Mouse (Mus musculus) midbrain, embryonic 16.5 days (tissue): ENCODE data around the gene Stat5a. TPM values are rescaled to one million over a fixed set of nuclear protein-coding genes. Genes with fewer than 3 reads are reported as not detected.

Experiments
- ATAC-seq: fragments of 200-750 bp; cut with Nextera tagmentation; 2 replicates; pipeline ENCODE4 v1.8.0; 2017; ENCODE audit warnings: moderate TSS enrichment
- H3K27ac ChIP-seq: fragments of 300-500 bp; sonication (generic); 2 replicates; pipeline ENCODE4 v1.5.1; 2014; ENCODE audit warnings: mild to moderate bottlenecking, low read length, mixed read lengths
- H3K27me3 ChIP-seq: fragments of 300-500 bp; sonication (generic); 2 replicates; pipeline ENCODE4 v1.6.1; 2014; ENCODE audit warnings: low read depth, low read length, mixed read lengths; ENCODE audit not compliant: control insufficient read depth, insufficient read depth
- H3K36me3 ChIP-seq: fragments of 300-500 bp; sonication (generic); 2 replicates; pipeline ENCODE4 v1.6.1; 2014; ENCODE audit warnings: mild to moderate bottlenecking, low read length, moderate library complexity, mixed read lengths; ENCODE audit not compliant: control insufficient read depth, insufficient read depth
- H3K4me1 ChIP-seq: fragments of 300-500 bp; sonication (generic); 2 replicates; pipeline ENCODE4 v1.6.1; 2014; ENCODE audit warnings: mild to moderate bottlenecking, low read length, mixed read lengths; ENCODE audit not compliant: control insufficient read depth, insufficient read depth
- H3K4me2 ChIP-seq: fragments of 300-500 bp; sonication (generic); 2 replicates; pipeline ENCODE4 v1.6.1; 2014; ENCODE audit warnings: mild to moderate bottlenecking, low read length, mixed read lengths
- H3K4me3 ChIP-seq: fragments of 300-500 bp; sonication (generic); 2 replicates; pipeline ENCODE4 v1.5.1; 2014; ENCODE audit warnings: low read depth, mild to moderate bottlenecking, low read length, moderate library complexity, mixed read lengths
- H3K9ac ChIP-seq: fragments of 300-500 bp; sonication (generic); 2 replicates; pipeline ENCODE4 v1.6.1; 2014; ENCODE audit warnings: low read depth, low read length, mixed read lengths
- H3K9me3 ChIP-seq: fragments of 300-500 bp; sonication (generic); replicated peaks from 2 replicates; pipeline ENCODE4 v1.6.1; 2014; ENCODE audit warnings: mild to moderate bottlenecking, low read length, mixed read lengths; ENCODE audit not compliant: control insufficient read depth, poor library complexity, severe bottlenecking
- WGBS: fragments of 180-500 bp; shearing (Covaris S2); extraction: QIAGEN DNeasy Blood & Tissue Kit; methylation state at CpG from one replicate; pipeline ENCODE4 v1.1.7; 2014; 5-methylcytosine and 5-hydroxymethylcytosine counted together
- polyA plus RNA-seq: library from polyadenylated mRNA; unstranded; fragments of >200 nt; fragmentation: Nextera tagmentation; extraction: Ambion mirVana; gene quantifications from 2 replicates; pipeline ENCODE4 v1.2.1, GENCODE M21; 2015

Gene Stat5a
- polyA plus RNA-seq, 1 experiment from 2014 or later: 3.2 TPM

- WGBS: 94% methylated on average over 17 of the region's 17 CpGs
- Histone ChIP-seq H3K36me3 (peaks cover 3% of the 10 kb centered on the region; the same call in 1 of the 2 replicates), H3K4me1 (no peaks in the 10 kb centered on the region), H3K9me3 (no peaks in the 10 kb centered on the region), H3K27me3 (no peaks in the 10 kb centered on the region), H3K9ac (no peak overlapping the region), H3K27ac (no peak overlapping the region), H3K4me2 (no peak overlapping the region), H3K4me3 (no peak overlapping the region)
- no peak for ATAC-seq
Observed at GRCm38 (mm10) chr11:100912401-100913155, 53.4 kb downstream of the Stat5a start.

GRCm38 (mm10) chr11:100914415-100914814 is 55.3 kb downstream of the Stat5a start:
- WGBS: 86% methylated on average over 5 of the region's 5 CpGs
- no peak for ATAC-seq
- Histone ChIP-seq H3K4me1 (no peaks in the 10 kb centered on the region), H3K9ac (no peak overlapping the region), H3K4me2 (no peak overlapping the region), H3K36me3 (no peaks in the 10 kb centered on the region), H3K9me3 (no peaks in the 10 kb centered on the region), H3K4me3 (no peak overlapping the region), H3K27ac (no peak overlapping the region), H3K27me3 (no peaks in the 10 kb centered on the region)

GRCm38 (mm10) chr11:100915063-100915462 is 55.9 kb downstream of the Stat5a start:
- no peak overlapping the region for H3K4me3 ChIP-seq
- H3K4me1 ChIP-seq: no peaks in the 10 kb centered on the region
- no peak overlapping the region for H3K9ac ChIP-seq
- no peaks in the 10 kb centered on the region for H3K27me3 ChIP-seq
- H3K4me2 ChIP-seq: no peak overlapping the region
- 99% methylated on average over 3 of the region's 3 CpGs for WGBS
- H3K36me3 ChIP-seq: no peaks in the 10 kb centered on the region
- no peak overlapping the region for H3K27ac ChIP-seq
- H3K9me3 ChIP-seq: no peaks in the 10 kb centered on the region
- no peak for ATAC-seq

- H3K4me3 ChIP-seq: no peak overlapping the region
- no peak overlapping the region for H3K9ac ChIP-seq
- H3K27ac ChIP-seq: no peak overlapping the region
- no peak overlapping the region for H3K4me2 ChIP-seq
- 98% methylated on average over 4 of the region's 4 CpGs for WGBS
- no peak for ATAC-seq
- H3K9me3 ChIP-seq: no peaks in the 10 kb centered on the region
- no peaks in the 10 kb centered on the region for H3K36me3 ChIP-seq
- H3K27me3 ChIP-seq: no peaks in the 10 kb centered on the region
- H3K4me1 ChIP-seq: no peaks in the 10 kb centered on the region
Observed at GRCm38 (mm10) chr11:100916432-100916971, 57.4 kb downstream of the Stat5a start.

- no peak overlapping the region for H3K4me2 ChIP-seq
- H3K4me1 ChIP-seq: no peaks in the 10 kb centered on the region
- no peaks in the 10 kb centered on the region for H3K27me3 ChIP-seq
- H3K27ac ChIP-seq: no peak overlapping the region
- H3K4me3 ChIP-seq: no peak overlapping the region
- no peaks in the 10 kb centered on the region for H3K9me3 ChIP-seq
- H3K36me3 ChIP-seq: no peaks in the 10 kb centered on the region
- ATAC-seq: no peak
- no peak overlapping the region for H3K9ac ChIP-seq
- 97% methylated on average over 5 of the region's 5 CpGs for WGBS
Observed at GRCm38 (mm10) chr11:100918007-100918406, 58.9 kb downstream of the Stat5a start.

- no peaks in the 10 kb centered on the region for H3K4me1 ChIP-seq
- 92% methylated on average over 4 of the region's 4 CpGs for WGBS
- H3K4me3 ChIP-seq: no peak overlapping the region
- H3K36me3 ChIP-seq: no peaks in the 10 kb centered on the region
- H3K9ac ChIP-seq: no peak overlapping the region
- H3K4me2 ChIP-seq: no peak overlapping the region
- no peak for ATAC-seq
- no peak overlapping the region for H3K27ac ChIP-seq
- H3K27me3 ChIP-seq: no peaks in the 10 kb centered on the region
- H3K9me3 ChIP-seq: no peaks in the 10 kb centered on the region
Observed at GRCm38 (mm10) chr11:100920887-100921624, 61.9 kb downstream of the Stat5a start.

- WGBS: 90% methylated on average over 1 of the region's 1 CpGs
- Histone ChIP-seq H3K9me3 (no peaks in the 10 kb centered on the region), H3K4me2 (no peak overlapping the region), H3K4me1 (no peaks in the 10 kb centered on the region), H3K27ac (no peak overlapping the region), H3K9ac (no peak overlapping the region), H3K27me3 (no peaks in the 10 kb centered on the region), H3K4me3 (no peak overlapping the region), H3K36me3 (no peaks in the 10 kb centered on the region)
- no peak for ATAC-seq
Observed at GRCm38 (mm10) chr11:100924386-100924919, 65.3 kb downstream of the Stat5a start.

- 89% methylated on average over 3 of the region's 3 CpGs for WGBS
- H3K9ac ChIP-seq: no peak overlapping the region
- H3K4me2 ChIP-seq: no peak overlapping the region
- H3K4me1 ChIP-seq: no peaks in the 10 kb centered on the region
- ATAC-seq: no peak
- H3K27me3 ChIP-seq: no peaks in the 10 kb centered on the region
- H3K9me3 ChIP-seq: no peaks in the 10 kb centered on the region
- no peak overlapping the region for H3K4me3 ChIP-seq
- no peak overlapping the region for H3K27ac ChIP-seq
- no peaks in the 10 kb centered on the region for H3K36me3 ChIP-seq
Observed at GRCm38 (mm10) chr11:100927386-100927785, 68.2 kb downstream of the Stat5a start.

- Histone ChIP-seq H3K27me3 (no peaks in the 10 kb centered on the region), H3K9ac (no peak overlapping the region), H3K4me2 (no peak overlapping the region), H3K9me3 (no peaks in the 10 kb centered on the region), H3K27ac (no peak overlapping the region), H3K4me1 (no peaks in the 10 kb centered on the region), H3K4me3 (no peak overlapping the region), H3K36me3 (no peaks in the 10 kb centered on the region)
- WGBS: 78% methylated on average over 7 of the region's 7 CpGs
- no peak for ATAC-seq
Observed at GRCm38 (mm10) chr11:100930611-100931010, 71.5 kb downstream of the Stat5a start.
